Mouse (Mus musculus) neutrophil, adult 5-6 weeks (primary cell): ENCODE measurements around the gene Lrsam1. TPM values are rescaled to one million over a fixed set of nuclear protein-coding genes. Genes with fewer than 3 reads are reported as not detected.
"Not testable (repeated sequence)": the region's sequence is repeated elsewhere in the genome, so short reads cannot be mapped to it uniquely, and the experiment has no call there.

Source experiments
- ATAC-seq: fragments of 151-379, 151-347 bp; 2 replicates; pipeline ENCODE4 v1.8.0; 2017; ENCODE audit warnings: mild to moderate bottlenecking, moderate TSS enrichment; ENCODE audit not compliant: insufficient number of reproducible peaks, poor library complexity, low FRiP score, severe bottlenecking; ENCODE audit errors: extremely low read depth
- total RNA-seq: library from RNA; stranded (forward); fragments of 200-1000 nt; gene quantifications from 2 replicates; pipeline ENCODE4 v1.2.3, GENCODE M21; 2017

Lrsam1 gene
- total RNA-seq: 13.5 and 14.9 TPM in 2 replicates

GRCm38 (mm10) chr2:32961192-32961995, at the start of gene Lrsam1, which contains the start of gene Rpl12:
Gene Lrsam1, minus strand, starts transcription at chr2:32961614.
Gene Rpl12, plus strand, starts transcription at chr2:32961559.
- peak; percentile 82 for ATAC-seq

- not testable (repeated sequence) for ATAC-seq
These were observed 47.6 kb upstream of the Lrsam1 start for GRCm38 (mm10) chr2:33009055-33009454.

GRCm38 (mm10) chr2:33005041-33005440, 43.6 kb upstream of the Lrsam1 start:
- ATAC-seq: no peak

- no peak for ATAC-seq
These were observed 40.7 kb upstream of the Lrsam1 start for GRCm38 (mm10) chr2:33002144-33002543.

- no peak for ATAC-seq
These were observed 38.3 kb upstream of the Lrsam1 start for GRCm38 (mm10) chr2:32999752-33000151.

GRCm38 (mm10) chr2:32997792-32998191, 36.4 kb upstream of the Lrsam1 start:
- ATAC-seq: no peak

GRCm38 (mm10) chr2:32997081-32997480, 35.7 kb upstream of the Lrsam1 start:
- no peak for ATAC-seq

- ATAC-seq: no peak
These were observed 30.7 kb upstream of the Lrsam1 start for GRCm38 (mm10) chr2:32992130-32992529.

- no peak for ATAC-seq
These were observed 28.9 kb upstream of the Lrsam1 start for GRCm38 (mm10) chr2:32990167-32990832.

GRCm38 (mm10) chr2:32989376-32989775, 28.0 kb upstream of the Lrsam1 start:
- no peak for ATAC-seq

- no peak for ATAC-seq
These were observed 24.4 kb upstream of the Lrsam1 start for GRCm38 (mm10) chr2:32985844-32986243.

- ATAC-seq: no peak
These were observed 22.2 kb upstream of the Lrsam1 start for GRCm38 (mm10) chr2:32983617-32984016.

- no peak for ATAC-seq
These were observed 21.3 kb upstream of the Lrsam1 start for GRCm38 (mm10) chr2:32982700-32983099.

GRCm38 (mm10) chr2:32981725-32982271, 20.4 kb upstream of the Lrsam1 start, which contains the start of gene Slc2a8:
Gene Slc2a8, minus strand, starts transcription at chr2:32982083.
- peak; percentile 92 for ATAC-seq

GRCm38 (mm10) chr2:32981281-32981680, 19.9 kb upstream of the Lrsam1 start:
- ATAC-seq: no peak

GRCm38 (mm10) chr2:32979675-32980074, 18.3 kb upstream of the Lrsam1 start:
- no peak for ATAC-seq

- no peak for ATAC-seq
These were observed 17.3 kb upstream of the Lrsam1 start for GRCm38 (mm10) chr2:32978675-32979074.

- ATAC-seq: no peak
These were observed 15.7 kb upstream of the Lrsam1 start for GRCm38 (mm10) chr2:32977114-32977513.

- ATAC-seq: no peak
These were observed 12.8 kb upstream of the Lrsam1 start for GRCm38 (mm10) chr2:32974216-32974615.

GRCm38 (mm10) chr2:32971235-32971634, 9.8 kb upstream of the Lrsam1 start:
- ATAC-seq: no peak
